ENCODE assay signal across 8 mouse cellular contexts in the genomic region with DNA sequence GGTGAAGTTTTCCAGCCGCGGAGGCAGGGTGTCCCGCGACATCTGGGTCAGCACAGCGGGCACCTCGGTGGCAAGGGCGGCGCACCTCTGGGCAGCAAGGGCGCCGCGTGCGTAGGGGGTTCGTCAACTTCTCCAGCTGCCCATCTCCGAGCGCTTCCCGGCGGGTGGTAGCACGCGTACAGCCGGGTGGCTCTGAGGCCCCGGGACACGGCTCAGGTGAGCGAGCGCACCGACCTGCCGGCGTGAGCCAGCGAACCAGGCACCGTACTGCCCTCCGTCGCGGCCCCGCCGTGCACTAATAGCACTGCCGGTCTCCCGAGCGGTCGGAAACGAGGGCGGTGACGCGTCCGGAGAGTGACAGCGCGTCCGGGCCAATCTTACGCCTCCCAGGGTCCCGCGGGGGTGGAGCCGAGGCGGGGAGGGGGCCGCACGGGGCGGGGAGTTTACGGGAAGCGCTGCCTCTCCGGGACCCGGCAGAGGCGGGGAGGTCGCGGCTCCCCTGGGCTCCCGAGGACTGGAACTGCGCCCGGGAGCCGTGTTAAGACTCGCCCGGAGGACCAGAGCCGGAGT. TPM values are rescaled to one million over a fixed set of nuclear protein-coding genes. Genes with fewer than 3 reads are reported as not detected.
A peak's percentile ranks its signal among the peaks of the same experiment; 100 is the strongest.
DNase-seq lines count a peak whose midpoint lies in the region; ATAC-seq and TF ChIP-seq lines count a peak whose summit lies in the region.

No protein-coding gene starts in this region.

- peaks cover 25% of the 10 kb centered on the region for H3K79me2 ChIP-seq in C2C12 (ENCODE audit: control insufficient read depth, insufficient read depth)

- H3K4me2 ChIP-seq in heart, embryonic 11.5 days, result peak overlapping the region; percentile 76
- H3K4me2 ChIP-seq in kidney, embryonic 16.5 days (replicated peaks; ENCODE audit: low read depth, low read length), result peak overlapping the region; percentile 91

- peak; percentile 70 for DNase-seq in brain, embryonic 18.5 days (ENCODE audit: low read depth, low spot score)
- peak; percentile 98 for DNase-seq in liver
- peak; percentile 54 to 85 for DNase-seq in monocyte, adult 2 months (ENCODE audit: low read depth in 1 of 2, low spot score in 2 of 2)
- DNase-seq in spleen, postnatal 14 days (ENCODE audit: low spot score in 2 of 2), result peak; percentile 93 to 95

- no peaks in the 10 kb centered on the region for H3K79me3 ChIP-seq in C2C12 (ENCODE audit: low read depth)

- TF ChIP-seq CTCF in C2C12 (IDR thresholded peaks at IDR 0.05; ENCODE audit: control insufficient read depth, insufficient read depth, insufficient read length), result no peak

- H3K9ac ChIP-seq in heart, embryonic 11.5 days (ENCODE audit: low read depth, low read length), result peak overlapping the region; percentile 81
- H3K9ac ChIP-seq in kidney, embryonic 16.5 days (replicated peaks; ENCODE audit: low read length), result peak overlapping the region; percentile 78

- peak overlapping the region; percentile 51; the same call in 1 of the 2 replicates for H3K27ac ChIP-seq in heart, embryonic 11.5 days (ENCODE audit: low read depth, low read length)
- peak overlapping the region; percentile 24; the same call in 1 of the 2 replicates for H3K27ac ChIP-seq in kidney, embryonic 16.5 days (ENCODE audit: low read length)

- no peaks in the 10 kb centered on the region for H3K9me3 ChIP-seq in erythroblast, embryonic 14.5 days (ENCODE audit: control insufficient read depth, low read length)
- H3K9me3 ChIP-seq in heart, embryonic 11.5 days (replicated peaks; ENCODE audit: control insufficient read depth, low read length), result no peaks in the 10 kb centered on the region
- no peaks in the 10 kb centered on the region for H3K9me3 ChIP-seq in kidney, embryonic 16.5 days (ENCODE audit: low read length)

- H3K27me3 ChIP-seq in C2C12 (ENCODE audit: control insufficient read depth, insufficient read depth, insufficient read length), result no peaks in the 10 kb centered on the region
- H3K27me3 ChIP-seq in erythroblast, embryonic 14.5 days (ENCODE audit: control insufficient read depth), result peaks cover 49% of the 10 kb centered on the region
- H3K27me3 ChIP-seq in heart, embryonic 11.5 days (ENCODE audit: control insufficient read depth, insufficient read depth, low read length), result no peaks in the 10 kb centered on the region
- H3K27me3 ChIP-seq in kidney, embryonic 16.5 days (ENCODE audit: insufficient read depth, low read length), result no peaks in the 10 kb centered on the region

- under 1% methylated on average over 66 of the region's 68 CpGs for WGBS in heart, embryonic 11.5 days (ENCODE audit: insufficient replicate concordance)
- WGBS in kidney, embryonic 16.5 days, result under 1% methylated on average over 66 of the region's 68 CpGs

- peaks cover 60% of the 10 kb centered on the region for H3K4me1 ChIP-seq in erythroblast, embryonic 14.5 days (ENCODE audit: control insufficient read depth)
- H3K4me1 ChIP-seq in heart, embryonic 11.5 days (ENCODE audit: control insufficient read depth, insufficient read depth, low read length), result peaks cover 16% of the 10 kb centered on the region
- H3K4me1 ChIP-seq in kidney, embryonic 16.5 days (ENCODE audit: insufficient read depth, low read length), result peaks cover 31% of the 10 kb centered on the region

- ATAC-seq in heart, embryonic 11.5 days (replicated peaks; ENCODE audit: insufficient number of reproducible peaks, low FRiP score, low TSS enrichment), result peak; percentile 97
- ATAC-seq in kidney, embryonic 16.5 days (ENCODE audit: low FRiP score, low TSS enrichment), result peak; percentile 97

- peak overlapping the region; percentile 65 for H3K4me3 ChIP-seq in C2C12 (ENCODE audit: insufficient read depth, poor library complexity, severe bottlenecking)
- peak overlapping the region; percentile 100 for H3K4me3 ChIP-seq in erythroblast, embryonic 14.5 days (replicated peaks)
- H3K4me3 ChIP-seq in heart, embryonic 11.5 days (ENCODE audit: low read depth, low read length), result peak overlapping the region; percentile 87
- peak overlapping the region; percentile 87 for H3K4me3 ChIP-seq in kidney, embryonic 16.5 days (ENCODE audit: low read length)

- peak overlapping the region; percentile 48 for H3ac ChIP-seq in C2C12 (ENCODE audit: control insufficient read depth, insufficient read length, low read depth)

- H3K36me3 ChIP-seq in C2C12 (ENCODE audit: control insufficient read depth, insufficient read depth), result peaks cover 6% of the 10 kb centered on the region
- H3K36me3 ChIP-seq in erythroblast, embryonic 14.5 days (ENCODE audit: control insufficient read depth), result peaks cover 37% of the 10 kb centered on the region
- no peaks in the 10 kb centered on the region for H3K36me3 ChIP-seq in heart, embryonic 11.5 days (ENCODE audit: control insufficient read depth, insufficient read depth, low read length)
- no peaks in the 10 kb centered on the region for H3K36me3 ChIP-seq in kidney, embryonic 16.5 days (ENCODE audit: insufficient read depth, low read length)

TF ChIP-seq in C2C12, 6 proteins besides CTCF, POLR2A, EP300 and RAD21:
- TF ChIP-seq MAX (IDR thresholded peaks at IDR 0.05) (peak; percentile 56), USF1 (IDR thresholded peaks at IDR 0.05; ENCODE audit: low read depth) (no peak)

RNA-seq across cellular contexts. Expression of gene Man1a, which starts 0.9 kb away (rescaled TPM):
- polyA plus RNA-seq in C2C12 (2012; fragmentation: generic; extraction: Trizol), result 4.2 TPM
- polyA plus RNA-seq in erythroblast, embryonic 14.5 days (2012), result 3.1 and 4.1 TPM in 2 replicates
- 8.5 and 8.8 TPM in 2 replicates for polyA plus RNA-seq in heart, embryonic 11.5 days (2014; fragmentation: Nextera tagmentation; extraction: Ambion mirVana)
- 6.5 and 8.4 TPM in 2 replicates for polyA plus RNA-seq in kidney, embryonic 16.5 days (2015; fragmentation: Nextera tagmentation; extraction: Ambion mirVana)

Comparison
In these comparisons a context has a peak if more than half of its experiments do, and no peak if none do; other contexts are left out.
1. Peak in every context shown above with its lines: DNase-seq, ATAC-seq, H3K4me3 ChIP-seq and H3K27ac ChIP-seq.